Mouse (Mus musculus): ENCODE data around the gene Chst15. TPM values are rescaled to one million over a fixed set of nuclear protein-coding genes. Genes with fewer than 3 reads are reported as not detected.

The Chst15 gene
- polyA plus RNA-seq, 1 experiment from 2014 or later, result 7.6 TPM

- Histone ChIP-seq H3K27me3 (ENCODE audit: insufficient read depth, poor library complexity, severe bottlenecking) (no peaks in the 10 kb centered on the region; the same call in 1 of the 2 replicates), H3K36me3 (no peaks in the 10 kb centered on the region), H3K27ac (no peak overlapping the region), H3K4me1 (peaks cover 23% of the 10 kb centered on the region; the same call in 1 of the 2 replicates), H3K4me3 (no peak overlapping the region), H3K9me3 (no peaks in the 10 kb centered on the region)
- no peak for DNase-seq (ENCODE audit: low spot score)
- whole genome bisulfite sequencing, result 89% methylated on average over 8 of the region's 8 CpGs
These were observed 10.2 kb downstream of the Chst15 start for GRCm38 (mm10) chr7:132306671-132307412.

- H3K9me3 ChIP-seq, result no peaks in the 10 kb centered on the region
- H3K27ac ChIP-seq, result no peak overlapping the region
- H3K36me3 ChIP-seq, result no peaks in the 10 kb centered on the region
- H3K4me3 ChIP-seq, result no peak overlapping the region
- 78% methylated on average over 5 of the region's 5 CpGs for WGBS
- H3K4me1 ChIP-seq, result peaks cover 23% of the 10 kb centered on the region; the same call in 1 of the 2 replicates
- no peaks in the 10 kb centered on the region; the same call in 1 of the 2 replicates for H3K27me3 ChIP-seq (ENCODE audit: insufficient read depth, poor library complexity, severe bottlenecking)
- DNase-seq (ENCODE audit: low spot score), result no peak
These were observed 11.3 kb downstream of the Chst15 start for GRCm38 (mm10) chr7:132305492-132306375.

GRCm38 (mm10) chr7:132304424-132305085 is 12.5 kb downstream of the Chst15 start:
- no peaks in the 10 kb centered on the region for H3K9me3 ChIP-seq
- WGBS, result 64% methylated on average over 8 of the region's 8 CpGs
- DNase-seq (ENCODE audit: low spot score), result no peak
- H3K4me3 ChIP-seq, result no peak overlapping the region
- H3K27ac ChIP-seq, result no peak overlapping the region
- H3K36me3 ChIP-seq, result no peaks in the 10 kb centered on the region
- H3K4me1 ChIP-seq, result peaks cover 23% of the 10 kb centered on the region; the same call in 1 of the 2 replicates
- no peaks in the 10 kb centered on the region; the same call in 1 of the 2 replicates for H3K27me3 ChIP-seq (ENCODE audit: insufficient read depth, poor library complexity, severe bottlenecking)

GRCm38 (mm10) chr7:132303988-132304387 is 13.0 kb downstream of the Chst15 start:
- H3K4me3 ChIP-seq, result no peak overlapping the region
- no peaks in the 10 kb centered on the region for H3K36me3 ChIP-seq
- H3K4me1 ChIP-seq, result peaks cover 23% of the 10 kb centered on the region; the same call in 1 of the 2 replicates
- H3K9me3 ChIP-seq, result no peaks in the 10 kb centered on the region
- DNase-seq (ENCODE audit: low spot score), result no peak
- no peaks in the 10 kb centered on the region; the same call in 1 of the 2 replicates for H3K27me3 ChIP-seq (ENCODE audit: insufficient read depth, poor library complexity, severe bottlenecking)
- 63% methylated on average over 7 of the region's 7 CpGs for WGBS
- H3K27ac ChIP-seq, result no peak overlapping the region

- no peak overlapping the region for H3K27ac ChIP-seq
- peaks cover 20% of the 10 kb centered on the region; the same call in 1 of the 2 replicates for H3K4me1 ChIP-seq
- no peaks in the 10 kb centered on the region; the same call in 1 of the 2 replicates for H3K27me3 ChIP-seq (ENCODE audit: insufficient read depth, poor library complexity, severe bottlenecking)
- H3K36me3 ChIP-seq, result no peaks in the 10 kb centered on the region
- H3K9me3 ChIP-seq, result no peaks in the 10 kb centered on the region
- no peak overlapping the region for H3K4me3 ChIP-seq
- DNase-seq (ENCODE audit: low spot score), result no peak
- 70% methylated on average over 8 of the region's 8 CpGs for whole genome bisulfite sequencing
These were observed 14.4 kb downstream of the Chst15 start for GRCm38 (mm10) chr7:132302508-132303241.

- H3K4me1 ChIP-seq, result 0 out of 2 replicates have a peak, but pooled peaks cover 10% of the 10 kb centered on the region
- H3K27me3 ChIP-seq (ENCODE audit: insufficient read depth, poor library complexity, severe bottlenecking), result no peaks in the 10 kb centered on the region; the same call in 1 of the 2 replicates
- H3K4me3 ChIP-seq, result no peak overlapping the region
- DNase-seq (ENCODE audit: low spot score), result no peak
- no peak overlapping the region for H3K27ac ChIP-seq
- H3K36me3 ChIP-seq, result no peaks in the 10 kb centered on the region
- H3K9me3 ChIP-seq, result no peaks in the 10 kb centered on the region
- 67% methylated on average over 5 of the region's 5 CpGs for WGBS
These were observed 17.3 kb downstream of the Chst15 start for GRCm38 (mm10) chr7:132299661-132300210.

- WGBS, result 81% methylated on average over 7 of the region's 7 CpGs
- Histone ChIP-seq H3K27me3 (ENCODE audit: insufficient read depth, poor library complexity, severe bottlenecking) (no peaks in the 10 kb centered on the region; the same call in 1 of the 2 replicates), H3K9me3 (no peaks in the 10 kb centered on the region), H3K4me1 (0 out of 2 replicates have a peak, but pooled peaks cover 7% of the 10 kb centered on the region), H3K36me3 (no peaks in the 10 kb centered on the region), H3K4me3 (no peak overlapping the region), H3K27ac (no peak overlapping the region)
- DNase-seq (ENCODE audit: low spot score), result no peak
These were observed 18.5 kb downstream of the Chst15 start for GRCm38 (mm10) chr7:132298412-132298990.

- Histone ChIP-seq H3K27ac (no peak overlapping the region), H3K4me3 (no peak overlapping the region), H3K27me3 (ENCODE audit: insufficient read depth, poor library complexity, severe bottlenecking) (no peaks in the 10 kb centered on the region; the same call in 1 of the 2 replicates), H3K4me1 (no peaks in the 10 kb centered on the region), H3K36me3 (no peaks in the 10 kb centered on the region), H3K9me3 (no peaks in the 10 kb centered on the region)
- 68% methylated on average over 4 of the region's 4 CpGs for WGBS
- no peak for DNase-seq (ENCODE audit: low spot score)
These were observed 20.2 kb downstream of the Chst15 start for GRCm38 (mm10) chr7:132296661-132297443.

- no peak overlapping the region for H3K27ac ChIP-seq
- WGBS, result 91% methylated on average over 3 of the region's 3 CpGs
- no peaks in the 10 kb centered on the region for H3K27me3 ChIP-seq (ENCODE audit: insufficient read depth, poor library complexity, severe bottlenecking)
- no peak overlapping the region for H3K4me3 ChIP-seq
- no peaks in the 10 kb centered on the region for H3K4me1 ChIP-seq
- no peaks in the 10 kb centered on the region for H3K9me3 ChIP-seq
- no peak for DNase-seq (ENCODE audit: low spot score)
- no peaks in the 10 kb centered on the region for H3K36me3 ChIP-seq
These were observed 20.9 kb downstream of the Chst15 start for GRCm38 (mm10) chr7:132296132-132296531.

- WGBS, result 71% methylated on average over 3 of the region's 3 CpGs
- Histone ChIP-seq H3K36me3 (no peaks in the 10 kb centered on the region), H3K9me3 (no peaks in the 10 kb centered on the region), H3K27me3 (ENCODE audit: insufficient read depth, poor library complexity, severe bottlenecking) (no peaks in the 10 kb centered on the region), H3K27ac (peak overlapping the region; percentile 69), H3K4me3 (no peak overlapping the region), H3K4me1 (peaks cover 33% of the 10 kb centered on the region)
- no peak for DNase-seq (ENCODE audit: low spot score)
These were observed 29.7 kb downstream of the Chst15 start for GRCm38 (mm10) chr7:132287340-132287664.

Measured in heart, embryonic 10.5 days (tissue).